Mouse (Mus musculus): Measurements from ENCODE around the gene Nasp.
"Not testable (repeated sequence)": the region's sequence is repeated elsewhere in the genome, so short reads cannot be mapped to it uniquely, and the experiment has no call there.

Nasp gene

DNA sequence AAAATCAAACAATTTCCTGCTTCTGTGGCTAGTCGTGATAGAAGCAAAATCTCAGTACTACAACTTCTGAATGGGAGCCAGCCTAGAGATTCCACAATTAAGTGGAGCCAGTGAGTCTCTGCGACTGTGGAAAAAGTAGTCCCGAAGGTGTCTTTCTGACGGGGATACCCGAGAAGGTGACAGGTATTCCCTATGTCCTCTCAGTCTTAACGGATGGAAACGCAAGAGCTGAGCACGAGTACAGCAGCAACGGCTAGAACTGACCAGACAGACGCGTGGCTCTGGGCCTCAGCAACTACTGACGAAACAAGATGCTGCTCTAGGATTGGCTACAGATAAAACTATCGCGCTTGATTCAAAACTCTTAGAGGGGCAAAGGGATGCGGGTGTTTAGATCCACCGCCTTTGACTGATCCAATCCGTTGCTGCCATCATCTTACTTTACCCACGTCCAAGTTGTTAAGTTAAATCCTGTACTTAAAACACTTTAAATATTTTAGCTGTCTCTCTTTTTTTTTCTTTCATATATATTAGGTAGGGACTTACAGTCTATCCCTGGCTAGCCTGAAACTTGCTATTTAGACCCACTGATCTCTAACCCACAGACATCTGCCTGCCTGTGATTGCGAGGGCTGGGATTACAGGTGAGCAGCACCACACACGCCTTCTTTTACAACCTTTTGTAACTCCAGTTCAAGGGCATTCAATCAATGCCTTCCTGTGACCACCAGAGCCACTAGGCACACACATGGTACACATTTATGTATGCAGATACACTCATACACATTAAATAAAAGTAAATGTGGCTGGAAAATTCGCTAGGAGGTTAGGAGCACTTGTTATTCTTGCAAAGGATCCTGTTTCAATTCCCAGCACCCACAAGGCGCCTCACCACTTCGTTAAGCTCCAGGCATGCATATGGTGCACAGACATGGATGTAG lies at the start of gene Nasp:
TSS of gene Nasp (minus strand) at position 220 of the 941 bp plus-strand sequence.
- DNase-seq (ENCODE audit: low spot score): peak; percentile 82

- DNase-seq (ENCODE audit: low spot score): no peak
Measured at GRCm38 (mm10) chr4:116676027-116676426, 48.3 kb upstream of the Nasp start.

GRCm38 (mm10) chr4:116674761-116675160 lies 47.0 kb upstream of the Nasp start:
- DNase-seq (ENCODE audit: low spot score): not testable (repeated sequence)

GRCm38 (mm10) chr4:116672785-116673184 lies 45.0 kb upstream of the Nasp start:
- no peak for DNase-seq (ENCODE audit: low spot score)

GRCm38 (mm10) chr4:116669291-116669690 lies 41.5 kb upstream of the Nasp start:
- DNase-seq (ENCODE audit: low spot score): no peak

DNA sequence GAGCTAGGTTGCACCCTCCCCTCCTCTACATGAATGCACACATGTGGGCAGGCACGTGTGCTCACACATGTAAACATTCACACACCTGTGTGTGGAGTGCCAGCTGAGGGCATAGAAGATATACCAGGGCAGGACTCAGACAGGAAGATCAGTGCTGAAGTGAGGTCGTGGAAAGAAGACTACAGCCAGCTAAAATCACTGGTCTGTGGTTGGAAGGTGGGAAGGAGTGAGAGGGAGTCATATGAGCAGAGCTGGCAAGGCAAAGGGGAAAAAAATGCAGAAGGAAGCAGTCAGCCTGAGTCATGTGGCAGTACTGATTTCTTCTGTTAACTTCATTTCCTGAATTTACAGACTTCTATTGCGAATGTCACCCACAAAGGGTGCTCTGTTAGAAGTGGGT lies 40.4 kb upstream of the Nasp start:
- DNase-seq (ENCODE audit: low spot score): peak; percentile 23

- no peak for DNase-seq (ENCODE audit: low spot score)
Measured at GRCm38 (mm10) chr4:116666625-116667024, 38.9 kb upstream of the Nasp start.

DNA sequence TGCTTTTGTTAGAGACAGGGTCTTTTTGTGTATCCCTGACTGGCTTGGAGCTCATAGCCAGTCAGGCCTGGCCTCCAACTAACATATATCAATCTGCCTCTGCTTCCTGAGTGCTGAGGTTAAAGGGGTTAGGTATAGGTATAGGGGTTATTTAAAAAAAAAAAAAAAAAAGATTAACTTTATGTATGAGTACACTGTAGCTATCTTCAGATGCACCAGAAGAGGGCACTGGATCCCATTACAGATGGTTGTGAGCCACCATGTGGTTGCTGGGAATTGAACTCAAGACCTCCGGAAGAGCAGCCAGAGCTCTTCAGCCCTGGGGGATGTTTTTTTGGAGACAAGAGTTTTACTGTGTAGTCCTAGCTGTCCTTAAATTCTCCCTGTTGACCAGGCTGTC lies 34.3 kb upstream of the Nasp start:
- DNase-seq (ENCODE audit: low spot score): no peak

DNA sequence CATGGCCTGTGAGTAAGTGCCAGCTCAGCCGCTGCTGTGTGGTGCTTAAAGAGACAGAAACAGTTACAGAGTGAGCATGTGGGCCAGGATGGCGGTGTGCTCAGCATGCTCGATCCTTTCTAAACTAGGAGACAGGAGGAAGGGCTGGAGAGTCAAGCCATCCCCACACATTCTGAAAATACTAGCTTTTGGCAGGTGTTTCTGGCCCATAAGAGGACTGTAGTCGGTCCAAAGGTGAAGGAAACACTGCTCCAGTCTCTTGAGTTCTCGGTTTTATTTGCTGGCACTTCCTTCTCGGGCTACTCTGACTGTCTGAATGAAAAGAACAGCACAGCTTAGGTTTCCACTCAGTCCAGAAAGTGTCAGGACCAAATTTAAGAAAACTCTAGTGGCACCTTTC lies 33.1 kb upstream of the Nasp start:
- DNase-seq (ENCODE audit: low spot score): no peak

- DNase-seq (ENCODE audit: low spot score): not testable (repeated sequence)
Measured at GRCm38 (mm10) chr4:116659916-116660315, 32.2 kb upstream of the Nasp start.

DNA sequence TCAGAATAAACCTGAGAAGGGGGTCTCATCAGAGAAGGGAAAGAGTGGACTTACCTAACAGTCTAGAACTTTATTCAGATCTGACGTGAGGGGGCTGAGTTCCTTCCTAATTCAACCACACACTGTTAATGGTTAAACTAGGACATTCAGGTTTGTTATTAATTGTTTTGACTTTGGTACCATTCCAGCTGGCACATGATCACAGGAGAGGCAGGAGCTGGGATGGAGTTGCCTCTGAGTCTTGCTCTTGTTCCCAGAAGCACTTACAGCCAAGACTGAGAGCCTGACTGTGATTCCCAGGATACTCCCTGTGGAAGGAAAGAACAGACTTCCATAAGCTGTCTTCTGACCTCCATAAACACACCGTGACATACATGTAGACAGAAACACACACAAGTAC lies 31.7 kb upstream of the Nasp start:
- no peak for DNase-seq (ENCODE audit: low spot score)

DNA sequence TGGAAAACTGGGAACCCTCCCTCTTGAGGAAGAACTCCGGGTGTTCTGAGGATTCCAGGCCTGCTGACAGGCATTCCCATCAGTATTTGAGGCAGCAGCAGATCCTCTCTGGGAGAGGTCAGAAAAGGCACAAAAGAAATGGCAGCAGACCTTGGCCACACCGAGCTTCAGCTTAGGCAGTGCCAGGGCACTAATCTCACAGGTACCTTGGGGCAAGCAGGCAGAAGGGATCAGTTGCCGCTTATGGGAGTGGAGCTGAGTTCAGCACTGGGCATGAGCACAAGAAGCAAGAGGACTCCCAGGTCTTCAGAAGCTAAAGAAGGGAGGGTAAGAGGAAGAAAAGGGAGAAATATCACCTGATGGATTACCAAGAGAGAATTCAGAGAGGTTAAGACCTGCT lies 30.2 kb upstream of the Nasp start:
- no peak for DNase-seq (ENCODE audit: low spot score)

DNA sequence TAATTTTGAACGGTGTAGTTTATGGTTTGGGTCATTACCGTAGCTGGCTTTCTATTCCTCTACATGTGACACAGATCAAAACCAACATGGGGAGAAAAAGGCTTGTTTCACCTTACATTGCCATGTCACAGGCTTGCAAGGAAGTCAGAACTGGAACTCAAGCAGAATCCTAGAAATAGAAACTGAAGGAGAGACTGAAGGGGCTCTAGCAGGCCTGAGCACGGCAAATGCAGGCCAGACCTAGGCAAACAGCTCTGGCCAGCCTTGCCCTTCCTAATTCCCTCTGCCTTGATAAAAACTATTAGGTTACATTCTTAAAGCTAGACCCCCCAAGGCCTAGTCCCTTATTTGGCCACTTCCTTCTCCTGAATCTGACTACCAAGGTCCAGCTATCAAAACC lies 27.9 kb upstream of the Nasp start:
- no peak for DNase-seq (ENCODE audit: low spot score)

- no peak for DNase-seq (ENCODE audit: low spot score)
Measured at GRCm38 (mm10) chr4:116655100-116655499, 27.4 kb upstream of the Nasp start.

- no peak for DNase-seq (ENCODE audit: low spot score)
Measured at GRCm38 (mm10) chr4:116653228-116653627, 25.5 kb upstream of the Nasp start.

GRCm38 (mm10) chr4:116651797-116652135 lies 24.0 kb upstream of the Nasp start:
- no peak for DNase-seq (ENCODE audit: low spot score)

- DNase-seq (ENCODE audit: low spot score): peak; percentile 78
Measured at GRCm38 (mm10) chr4:116650924-116651796, 23.4 kb upstream of the Nasp start, which contains the start of gene Akr1a1. Gene Akr1a1, minus strand, starts transcription at chr4:116651680.

GRCm38 (mm10) chr4:116650365-116650764 lies 22.6 kb upstream of the Nasp start:
- DNase-seq (ENCODE audit: low spot score): no peak

GRCm38 (mm10) chr4:116649411-116649810 lies 21.7 kb upstream of the Nasp start:
- DNase-seq (ENCODE audit: low spot score): no peak

- DNase-seq (ENCODE audit: low spot score): no peak
Measured at GRCm38 (mm10) chr4:116645624-116646023, 17.9 kb upstream of the Nasp start.

DNA sequence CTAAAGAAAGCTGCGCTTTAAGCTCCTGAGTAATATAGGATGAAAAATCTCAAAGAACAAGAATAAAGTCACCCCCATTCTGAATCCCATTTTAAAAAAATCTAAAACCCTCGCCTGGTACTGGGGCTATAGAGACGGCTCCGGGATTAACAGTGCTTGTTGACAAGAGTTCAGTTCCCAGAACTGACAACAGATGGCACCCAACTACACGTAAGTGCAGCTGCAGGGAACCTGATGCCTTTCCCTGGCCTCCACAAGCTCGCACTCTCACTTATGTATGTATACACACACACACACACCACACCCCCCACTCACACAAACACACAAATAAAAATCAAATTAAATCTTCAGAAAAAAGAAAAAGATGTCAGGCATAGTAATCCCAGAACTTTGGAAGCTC lies 16.6 kb upstream of the Nasp start:
- peak; percentile 30 for DNase-seq (ENCODE audit: low spot score)

GRCm38 (mm10) chr4:116642071-116642470 lies 14.3 kb upstream of the Nasp start:
- no peak for DNase-seq (ENCODE audit: low spot score)

DNA sequence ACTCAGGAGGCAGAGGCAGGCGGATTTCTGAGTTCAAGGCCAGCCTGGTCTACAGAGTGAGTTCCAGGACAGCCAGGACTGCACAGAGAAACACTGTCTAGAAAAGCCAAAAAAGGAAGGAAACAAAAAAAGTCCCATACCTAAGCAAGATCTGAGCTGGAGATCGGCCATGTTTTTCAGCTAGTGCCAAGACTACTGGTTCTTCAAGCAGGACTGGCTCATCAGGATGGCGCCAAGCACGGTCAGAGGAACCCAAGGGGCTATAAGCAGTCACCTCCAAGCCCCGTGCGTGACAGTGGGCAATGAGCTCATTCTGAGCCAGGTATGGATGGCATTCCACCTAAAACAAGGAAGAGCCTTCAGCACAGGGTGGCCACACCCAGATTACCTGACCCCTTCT lies 11.1 kb upstream of the Nasp start:
- no peak for DNase-seq (ENCODE audit: low spot score)
